Mouse (Mus musculus) yolk sac, embryonic 10.5 days (tissue): ENCODE measurements around the gene Uvssa.
"Not testable (repeated sequence)": the region's sequence is repeated elsewhere in the genome, so short reads cannot be mapped to it uniquely, and the experiment has no call there.

Experiments used
- DNase-seq: peaks from one replicate; pipeline ENCODE4 v3.0.0-alpha.2; 2017; ENCODE audit warnings: low spot score

Gene Uvssa

DNA sequence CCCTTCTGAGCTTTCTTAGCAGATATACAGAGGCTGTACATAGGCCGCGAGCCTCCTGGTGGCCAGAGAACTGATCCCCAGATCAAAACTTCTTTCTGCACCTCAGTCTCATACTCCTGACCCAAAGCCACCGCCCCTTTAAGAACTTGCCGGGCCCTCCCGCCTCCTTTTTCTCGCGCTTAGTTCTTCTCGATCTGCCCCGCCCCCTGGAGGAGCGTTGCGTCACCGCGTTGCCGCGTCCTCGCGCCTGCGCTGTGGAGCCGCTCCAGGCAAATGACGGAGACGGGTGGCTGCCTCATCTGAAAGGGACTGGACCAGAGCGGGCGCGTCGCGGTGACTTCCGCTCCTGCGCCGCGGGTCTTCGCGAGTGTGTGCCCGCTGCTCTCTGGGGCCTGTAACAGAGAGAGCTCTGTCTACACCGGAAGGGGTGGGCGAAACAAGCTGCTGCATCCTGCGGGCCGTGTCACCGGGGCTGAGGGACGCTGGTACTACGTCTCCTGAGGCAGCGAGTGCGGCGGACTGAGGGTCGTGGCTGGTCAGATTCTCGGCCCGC lies at the start of gene Uvssa:
Uvssa (plus strand) TSS at position 248 of the 553 bp plus-strand sequence.
- peak; percentile 100 for DNase-seq

DNA sequence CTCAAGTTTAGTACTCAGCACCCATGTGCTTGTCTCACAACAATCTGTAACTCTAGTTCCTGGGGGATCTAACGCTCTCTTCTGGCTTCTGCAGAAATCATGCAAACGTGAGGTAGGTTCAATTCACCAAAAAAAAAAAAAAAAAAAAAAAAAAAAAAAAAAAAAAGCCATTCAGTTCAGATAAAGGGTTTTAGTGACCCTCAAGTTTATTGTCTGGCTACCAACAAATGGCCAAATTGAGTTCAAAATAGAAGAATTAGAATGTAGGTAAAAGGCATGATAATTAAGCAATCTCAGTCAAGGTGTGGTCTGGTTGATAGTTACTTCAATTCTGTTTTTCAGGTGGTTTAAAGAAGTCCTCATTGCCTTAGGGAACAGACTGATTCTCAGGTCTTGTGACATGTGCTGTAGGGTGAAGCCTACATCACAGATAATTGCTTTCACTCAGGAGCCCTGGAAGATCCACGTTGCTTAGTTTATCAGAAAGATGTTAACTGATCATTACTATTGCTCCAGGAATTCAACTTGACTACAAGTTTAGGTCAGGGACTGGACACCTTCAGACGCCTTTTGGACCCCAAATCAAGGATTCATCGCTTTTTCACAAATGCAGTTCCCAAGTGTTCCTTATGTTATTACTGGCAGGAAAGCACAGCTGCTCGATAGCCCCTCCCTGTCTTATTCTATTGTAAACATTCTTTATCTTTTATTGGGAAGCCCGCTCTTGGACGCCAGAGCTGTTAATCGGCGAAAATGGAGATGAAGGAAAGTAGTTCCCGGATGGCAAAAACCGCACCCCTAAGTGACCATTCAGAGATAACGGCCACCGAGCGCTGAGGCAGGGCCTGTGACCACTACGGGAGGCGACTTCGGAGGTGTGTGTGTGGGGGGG lies 43.7 kb upstream of the Uvssa start:
- no peak for DNase-seq

DNA sequence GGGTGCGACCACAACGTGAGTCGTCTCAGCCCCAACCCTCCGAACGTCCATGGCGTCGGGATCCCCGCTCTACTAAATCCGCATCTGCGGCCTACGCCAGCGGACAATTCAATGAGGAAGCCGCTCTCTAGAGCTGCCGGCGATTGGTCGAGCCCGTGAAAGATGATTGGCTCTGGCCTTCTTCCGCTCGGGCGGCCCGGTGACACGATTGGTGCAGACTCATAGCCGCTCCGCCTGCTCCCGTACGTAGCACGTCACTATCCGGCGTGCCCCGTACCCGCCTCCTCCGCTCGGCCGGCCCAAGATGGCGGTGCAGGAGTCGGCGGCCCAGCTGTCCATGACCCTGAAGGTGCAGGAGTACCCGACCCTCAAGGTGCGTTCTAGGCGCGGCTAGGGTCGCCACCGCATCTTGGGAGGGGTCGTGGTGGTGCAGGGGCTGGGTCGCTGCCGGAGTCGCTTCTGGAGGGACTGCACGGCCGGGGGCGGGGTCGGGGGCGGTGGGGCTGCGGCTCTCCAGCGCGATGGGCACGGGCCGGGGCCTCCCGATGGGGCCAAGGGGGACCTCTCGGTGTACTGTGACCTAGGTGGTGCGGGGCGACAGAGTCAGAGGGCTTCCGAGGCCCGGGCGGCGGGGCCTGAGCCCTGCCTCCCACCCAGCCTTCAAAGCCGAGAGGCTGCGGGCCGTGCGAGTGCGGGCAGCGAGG lies 42.9 kb upstream of the Uvssa start, which contains the start of gene Maea:
Maea (plus strand) TSS at position 237 of the 704 bp plus-strand sequence.
- peak; percentile 96 for DNase-seq

DNA sequence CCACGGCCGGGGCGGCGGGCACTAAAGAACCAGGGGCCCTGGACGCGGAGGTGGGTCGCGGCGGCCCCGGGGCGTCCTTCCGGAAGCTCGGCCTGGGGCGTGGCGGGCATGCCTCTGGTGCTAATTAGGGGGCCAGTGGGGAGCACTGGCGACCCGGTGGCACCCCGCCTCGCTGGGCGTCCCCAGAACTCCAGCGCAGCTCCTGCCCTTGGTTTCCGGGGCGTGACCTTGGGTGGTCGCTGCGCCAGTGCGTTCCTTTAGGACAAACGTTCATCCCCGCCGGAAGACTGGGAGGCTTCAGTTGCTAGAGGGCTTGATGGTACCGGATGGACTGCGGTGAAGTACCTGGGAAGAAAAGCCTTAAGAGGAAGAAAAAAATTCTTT lies 42.4 kb upstream of the Uvssa start:
- peak; percentile 54 for DNase-seq

DNA sequence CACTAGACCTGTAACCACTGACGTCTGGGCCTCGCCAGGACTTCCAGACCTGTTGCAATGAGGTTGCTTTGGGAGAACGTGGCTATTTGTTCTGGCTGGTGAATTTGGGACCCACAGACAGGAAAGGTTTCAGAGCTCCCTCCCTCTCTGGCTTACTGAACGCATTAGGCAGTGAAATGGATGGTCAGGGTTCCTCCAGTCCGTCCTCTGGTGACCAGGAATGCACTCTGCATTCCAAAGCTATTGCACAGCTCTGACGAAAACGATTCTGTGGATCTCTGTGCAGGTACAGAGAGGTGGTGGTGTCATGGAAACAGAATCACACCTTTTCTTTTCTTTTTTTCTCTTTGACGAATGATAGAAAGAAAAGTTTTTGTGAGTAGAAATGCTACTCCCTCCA lies 41.1 kb upstream of the Uvssa start:
- no peak for DNase-seq

DNA sequence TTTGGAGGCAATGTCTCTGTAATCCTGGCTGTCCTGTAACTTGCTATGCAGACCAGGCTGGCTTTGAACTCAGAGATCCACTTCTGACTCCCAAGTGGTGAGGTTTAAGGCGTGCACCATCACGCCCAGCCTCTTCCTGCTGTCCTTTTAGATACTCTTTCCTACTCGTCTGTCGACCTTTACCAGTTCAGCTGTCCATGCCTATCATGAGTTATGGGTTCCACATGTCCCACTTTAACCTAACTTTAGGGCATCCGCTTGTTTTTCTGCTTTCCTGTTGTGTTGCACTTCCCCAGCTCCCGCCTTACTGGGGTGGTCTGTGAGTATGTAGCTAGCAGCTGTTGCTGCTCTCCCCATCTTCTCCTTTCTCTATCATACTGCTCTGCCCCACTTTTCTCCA lies 37.2 kb upstream of the Uvssa start:
- DNase-seq, result no peak

DNA sequence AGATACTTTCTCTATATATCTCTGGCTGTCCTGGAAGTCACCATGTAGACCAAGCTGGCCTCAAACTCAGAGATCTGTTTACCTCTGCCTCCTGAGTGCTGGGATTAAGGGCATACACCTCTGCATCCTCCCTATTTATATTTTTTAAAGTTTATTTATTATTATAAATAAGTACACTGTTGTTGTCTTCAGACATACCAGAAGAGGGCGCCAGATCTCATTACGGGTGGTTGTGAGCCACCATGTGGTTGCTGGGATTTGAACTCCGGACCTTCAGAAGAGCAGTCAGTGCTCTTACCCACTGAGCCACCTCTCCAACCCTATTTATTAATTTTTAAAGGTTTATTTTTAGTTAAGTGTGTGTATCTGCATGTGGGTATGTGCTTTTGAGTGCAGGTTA lies 36.1 kb upstream of the Uvssa start:
- DNase-seq, result not testable (repeated sequence)

DNA sequence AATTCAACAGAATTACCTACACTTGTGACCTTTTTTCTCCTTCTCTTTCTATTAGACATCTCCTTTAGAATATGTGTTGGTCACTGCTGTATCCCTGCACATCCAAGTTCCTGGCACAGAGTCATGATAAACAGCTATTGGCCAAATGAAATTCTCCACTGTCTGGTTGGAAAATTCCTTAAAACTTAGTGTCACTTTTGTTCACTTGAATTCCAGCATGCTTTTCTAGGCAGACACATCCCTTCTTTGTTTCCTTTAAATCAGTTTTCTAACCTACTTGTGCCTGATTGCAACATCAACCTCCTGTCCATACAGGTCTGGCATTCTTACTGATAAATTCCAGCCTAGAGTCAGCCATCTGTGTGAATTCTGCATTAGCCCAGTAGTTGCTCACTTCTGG lies 35.5 kb upstream of the Uvssa start:
- DNase-seq, result no peak

DNA sequence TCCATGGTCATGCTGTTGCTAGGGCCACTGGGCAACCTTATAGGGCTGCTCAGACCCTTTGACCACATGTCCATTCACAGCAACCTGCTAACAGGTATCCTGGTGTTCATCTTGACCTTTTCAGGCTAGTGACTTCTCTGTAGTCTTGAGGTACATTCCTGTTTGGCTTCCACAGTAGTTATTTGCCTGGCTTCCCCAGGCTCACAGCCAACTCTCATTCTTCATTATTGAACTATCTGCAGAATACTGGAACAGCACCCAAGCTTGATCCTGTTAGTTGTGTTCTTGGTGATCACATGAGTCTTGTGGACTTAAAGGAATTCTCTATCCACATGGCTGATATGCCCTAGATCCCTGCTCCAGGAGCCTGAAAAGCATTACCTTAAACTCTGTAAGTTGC lies 34.8 kb upstream of the Uvssa start:
- DNase-seq, result no peak

DNA sequence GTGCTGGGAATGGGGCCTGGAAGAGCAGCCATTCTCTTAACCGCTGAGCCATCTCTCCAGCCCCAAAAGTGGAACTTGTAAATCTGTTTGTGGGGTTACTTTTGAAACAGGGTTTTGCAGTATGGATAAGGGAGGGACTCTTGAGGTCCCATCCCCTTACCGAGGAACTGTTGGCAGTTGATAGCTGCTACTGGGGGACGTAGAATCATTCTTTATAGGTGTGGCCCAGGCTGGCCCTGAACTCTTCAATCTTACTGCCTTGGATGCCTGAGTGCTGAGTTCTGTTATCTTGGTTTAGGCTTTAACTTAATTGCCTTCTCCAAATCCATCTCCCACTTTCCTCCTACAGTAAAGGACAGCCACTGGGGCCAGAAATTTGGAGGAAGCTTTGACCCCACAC lies 34.3 kb upstream of the Uvssa start:
- DNase-seq, result no peak

DNA sequence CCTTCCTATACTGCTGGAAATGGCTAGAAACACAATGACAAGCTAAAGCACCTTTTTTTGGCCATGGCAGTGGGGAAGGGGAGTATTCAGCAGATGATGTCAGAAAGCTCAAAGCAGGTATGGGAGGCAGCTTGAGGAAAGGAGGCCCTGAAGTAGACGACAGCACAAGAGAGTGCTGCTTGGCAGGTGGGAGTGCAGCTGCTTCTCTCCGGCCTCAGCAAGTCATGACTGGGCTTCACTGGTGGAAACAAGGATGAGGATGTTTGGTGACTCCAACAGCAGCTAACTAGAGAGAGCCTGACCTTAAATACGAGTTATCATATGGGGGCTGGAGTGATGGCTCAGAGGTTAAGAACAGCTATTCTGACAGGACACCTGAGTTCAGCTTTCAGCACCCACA lies 30.7 kb upstream of the Uvssa start:
- no peak for DNase-seq

DNA sequence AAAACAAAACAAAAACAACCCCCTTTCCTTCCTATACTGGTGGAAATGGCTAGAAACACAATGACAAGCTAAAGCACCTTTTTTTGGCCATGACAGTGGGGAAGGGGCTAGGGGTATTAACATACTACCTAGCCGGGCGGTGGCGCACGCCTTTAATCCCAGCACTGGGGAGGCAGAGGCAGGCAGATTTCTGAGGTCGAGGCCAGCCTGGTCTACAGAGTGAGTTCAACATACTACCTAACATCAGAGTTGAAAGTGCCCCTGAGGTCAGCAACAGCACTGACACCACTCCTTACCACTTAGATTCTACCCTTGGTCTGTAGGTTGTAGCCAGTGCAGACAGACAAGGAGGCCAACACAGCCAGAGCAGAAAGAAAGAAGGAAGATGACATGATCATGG lies 29.1 kb upstream of the Uvssa start:
- DNase-seq, result no peak

DNA sequence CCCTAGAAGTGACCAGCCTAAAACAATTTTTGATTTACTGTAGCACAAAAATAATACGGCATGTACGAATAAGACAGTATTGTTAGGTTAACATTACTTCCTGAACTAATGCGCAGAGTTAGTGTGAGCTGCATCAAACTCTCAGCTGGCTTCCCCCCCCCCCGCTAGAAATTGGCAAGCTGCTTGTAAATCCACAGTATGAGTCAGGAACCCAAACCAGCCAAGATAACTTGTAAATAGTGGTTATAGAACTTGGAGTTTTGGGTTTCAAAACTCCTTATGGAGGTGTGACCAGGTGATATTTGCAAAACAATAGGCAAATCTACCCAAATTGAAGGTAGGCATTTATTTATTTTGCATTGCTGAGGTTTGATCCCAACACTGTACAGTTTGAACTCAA lies 28.6 kb upstream of the Uvssa start:
- DNase-seq, result no peak

DNA sequence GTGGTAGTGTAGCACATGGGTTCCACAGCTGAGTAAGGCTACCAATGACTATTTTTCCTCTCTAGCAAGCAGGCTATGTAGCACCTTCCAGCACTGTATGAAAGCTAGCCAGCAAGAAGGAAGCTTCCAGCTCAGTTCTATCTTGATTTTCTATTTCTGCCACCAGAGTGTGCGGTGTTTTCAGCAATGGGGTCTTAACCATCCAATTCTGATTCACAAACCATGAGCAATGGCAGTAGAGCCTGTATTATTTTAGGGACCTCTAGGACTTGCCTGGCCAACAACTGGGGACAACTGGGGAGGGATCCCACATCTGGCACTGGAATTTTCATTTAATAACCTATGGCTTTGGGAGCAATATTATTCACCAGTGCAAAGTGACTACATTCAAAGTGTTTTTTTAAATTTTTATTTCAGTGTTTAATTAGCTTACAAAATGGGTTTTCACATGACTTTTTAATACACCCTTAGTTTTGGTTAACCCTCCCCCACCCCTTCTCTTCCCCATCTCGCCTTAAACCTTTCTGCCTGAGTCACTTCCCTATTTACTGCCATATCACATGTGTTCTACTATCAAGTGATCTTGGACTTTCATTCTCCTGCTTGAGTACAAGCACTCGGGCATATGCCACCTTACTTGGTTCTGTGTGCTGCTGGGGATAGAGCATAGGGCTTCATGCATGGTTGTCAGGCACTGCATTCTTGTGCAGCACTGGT lies 26.6 kb upstream of the Uvssa start:
- no peak for DNase-seq

DNA sequence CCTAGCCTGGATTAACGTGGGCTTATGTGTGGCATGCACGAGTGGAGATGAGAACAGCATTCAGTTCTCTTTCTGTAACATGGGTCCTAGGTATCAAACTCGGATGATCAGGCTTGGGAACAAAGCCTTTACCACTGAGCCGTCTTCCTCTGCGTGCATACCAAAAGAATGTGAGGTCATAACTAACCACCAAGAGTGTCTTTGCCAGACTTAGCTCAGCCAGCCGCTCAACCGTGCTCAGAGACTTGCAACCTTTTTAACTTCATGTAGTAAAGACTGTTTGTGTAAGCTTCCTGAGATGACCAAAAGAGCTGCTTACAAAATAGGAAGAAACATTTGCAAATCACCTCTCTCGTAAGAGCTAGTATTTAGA lies 26.1 kb upstream of the Uvssa start:
- DNase-seq, result no peak

DNA sequence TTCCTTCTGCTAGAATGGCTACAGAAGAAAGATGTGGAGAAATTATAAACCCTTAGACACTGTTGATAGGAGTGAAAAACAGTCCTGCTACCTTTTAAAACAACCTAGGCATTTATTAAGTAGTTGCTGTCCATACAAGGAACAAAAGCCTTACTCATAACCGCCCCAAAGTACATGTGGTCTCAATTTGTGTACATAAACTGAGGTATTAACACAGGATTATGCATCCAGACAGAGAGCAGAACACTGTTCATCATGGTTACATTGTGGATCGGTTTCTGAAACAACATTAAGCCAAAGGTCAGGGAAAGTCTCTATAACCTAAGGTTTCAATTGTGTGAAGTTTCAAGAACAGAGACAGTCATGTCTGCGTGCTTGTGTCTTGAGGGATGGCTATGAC lies 25.3 kb upstream of the Uvssa start:
- DNase-seq, result no peak

DNA sequence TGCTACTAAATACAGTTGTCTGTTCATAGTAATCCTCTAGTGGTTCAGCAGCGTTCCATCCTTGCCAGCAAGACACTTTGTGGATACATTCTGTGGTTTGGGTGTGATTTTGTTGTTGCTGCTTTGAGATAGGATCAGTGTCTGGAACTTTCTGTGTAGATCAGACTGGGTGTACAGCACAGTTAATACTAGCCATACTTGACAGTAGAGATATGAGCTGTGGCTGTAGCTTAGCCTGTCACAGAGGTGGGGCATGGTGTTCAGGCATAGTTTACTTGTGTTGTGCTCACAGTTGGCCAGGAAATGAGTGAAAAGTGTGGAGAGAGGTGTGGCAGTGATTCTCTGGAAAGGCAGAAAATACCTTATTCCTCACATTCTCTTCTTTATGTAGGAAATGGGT lies 20.9 kb upstream of the Uvssa start:
- no peak for DNase-seq

DNA sequence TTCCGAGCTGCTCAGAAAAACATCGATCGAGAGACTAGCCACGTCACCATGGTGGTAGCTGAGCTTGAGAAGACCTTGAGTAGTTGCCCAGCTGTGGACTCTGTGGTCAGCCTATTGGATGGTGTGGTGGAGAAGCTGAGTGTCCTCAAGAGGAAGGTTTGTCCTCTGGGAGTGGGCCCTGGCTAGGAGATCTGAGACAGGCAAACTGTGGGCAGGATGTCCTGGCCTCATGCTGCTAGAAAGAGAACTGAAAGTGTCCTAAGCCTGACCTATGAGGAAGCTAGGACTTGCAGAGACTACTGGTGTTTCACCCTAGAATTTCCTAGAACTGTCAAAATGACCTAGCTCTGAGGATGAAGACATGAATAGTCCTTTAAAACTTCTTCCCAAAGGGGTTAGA lies 19.9 kb upstream of the Uvssa start:
- DNase-seq, result no peak

DNA sequence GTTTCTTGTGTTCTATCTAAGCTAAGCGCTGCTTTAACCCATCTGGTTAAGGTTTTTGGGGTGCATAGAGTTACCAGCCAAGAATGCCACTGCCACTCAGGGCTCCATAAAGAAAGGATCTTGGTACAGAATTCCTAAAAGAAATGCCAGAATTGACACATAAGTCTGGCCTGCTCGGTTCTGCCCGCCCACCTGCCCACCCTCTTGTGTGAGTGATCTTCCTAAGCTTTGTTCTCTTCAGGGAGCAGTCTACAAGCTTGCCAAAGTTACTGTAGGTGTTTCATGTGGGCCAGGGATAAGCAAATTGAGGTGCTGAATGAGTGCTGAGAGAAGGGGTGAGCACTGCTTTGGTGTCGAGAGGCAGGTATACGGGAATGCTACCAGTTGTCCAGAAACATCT lies 15.1 kb upstream of the Uvssa start:
- DNase-seq, result no peak

DNA sequence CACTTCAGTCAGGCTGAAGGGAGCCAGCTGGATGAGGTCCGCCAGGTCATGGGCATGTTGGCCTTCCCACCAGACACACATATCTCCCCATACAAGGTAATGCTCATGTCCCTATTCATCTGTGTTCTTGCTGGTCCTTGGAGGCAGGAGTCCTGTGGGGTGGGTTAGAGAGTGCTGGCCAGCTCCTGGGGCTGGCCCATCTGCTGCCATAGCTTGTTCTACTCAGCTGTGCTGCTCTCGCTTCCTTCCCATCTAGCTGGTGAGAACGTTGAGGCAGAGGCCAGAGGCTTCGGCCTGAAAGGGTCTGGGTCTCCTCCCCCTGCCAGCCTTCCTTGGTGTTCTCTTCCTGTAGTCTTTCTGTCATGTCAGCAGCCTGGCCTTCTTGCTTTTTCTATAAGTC lies 9.7 kb upstream of the Uvssa start:
- DNase-seq, result no peak

DNA sequence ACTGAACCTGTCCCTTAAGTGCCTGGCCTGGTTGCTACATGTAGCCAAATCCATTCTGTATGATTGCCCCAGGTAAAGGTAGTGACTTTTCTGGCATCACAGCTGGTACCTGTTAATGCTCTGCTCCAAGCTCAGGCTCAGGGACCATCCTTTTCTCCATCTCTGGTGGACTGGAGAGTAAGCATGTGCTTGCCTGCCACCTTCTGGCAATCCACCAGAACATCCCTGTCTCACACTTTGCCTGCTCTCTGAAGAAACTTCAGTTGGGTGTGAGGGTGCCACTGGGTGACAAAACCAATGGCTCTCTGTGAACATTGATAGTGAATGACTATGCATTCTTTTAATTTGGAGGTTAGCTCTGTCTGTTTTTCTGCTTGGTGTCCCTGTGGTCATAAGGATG lies 7.2 kb upstream of the Uvssa start:
- DNase-seq, result no peak

DNA sequence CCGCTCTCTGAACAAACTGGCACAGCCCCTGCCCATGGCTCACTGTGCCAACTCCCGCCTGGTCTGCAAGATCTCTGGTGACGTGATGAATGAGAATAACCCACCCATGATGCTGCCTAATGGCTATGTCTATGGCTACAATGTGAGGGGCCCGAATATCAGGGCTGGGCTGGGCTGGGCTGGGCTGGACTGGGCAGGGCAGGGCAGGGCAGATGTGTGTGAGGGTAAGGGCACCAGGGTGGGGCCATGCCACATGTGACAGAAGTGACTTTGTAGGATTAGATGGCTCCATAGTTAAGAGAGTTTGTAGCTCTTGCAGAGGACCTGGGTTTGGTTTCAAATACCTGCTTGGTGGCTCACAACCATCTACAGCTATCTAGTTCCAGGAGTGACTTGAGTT lies 6.7 kb upstream of the Uvssa start:
- no peak for DNase-seq
